Mouse (Mus musculus): ENCODE data around the gene Lhx6.

The Lhx6 gene

DNA sequence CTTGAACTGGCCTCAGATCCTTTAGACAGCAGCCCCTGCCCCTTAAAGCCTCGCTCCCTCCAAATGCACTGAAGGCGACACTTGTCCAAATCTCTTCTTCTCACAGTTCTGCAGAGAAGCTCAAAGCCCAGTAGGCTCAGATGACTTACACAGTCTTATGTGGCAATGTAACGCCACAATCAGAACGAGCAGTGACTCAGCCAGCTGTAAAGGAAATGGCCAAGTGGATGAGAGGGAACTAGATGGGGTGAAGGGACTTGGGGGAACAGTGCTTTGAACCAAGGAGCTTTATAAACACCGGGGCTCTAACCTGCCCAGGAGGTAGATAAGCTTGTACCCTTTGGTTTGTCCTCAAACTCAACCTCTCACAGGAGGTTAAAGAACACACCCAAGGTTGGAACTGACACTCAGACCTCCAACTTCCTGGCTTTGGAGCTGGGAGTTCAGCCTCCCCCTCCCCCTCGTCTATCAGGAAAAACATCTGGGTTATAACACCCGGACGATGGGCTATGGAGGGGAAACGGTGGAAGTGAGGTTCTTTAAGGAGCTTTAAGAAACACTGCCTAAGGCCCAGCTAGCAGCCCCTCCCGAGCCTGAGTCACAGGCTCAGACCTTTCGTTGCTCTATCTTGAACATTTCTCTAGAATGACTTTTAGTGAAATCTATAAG is 69.7 kb downstream of the Lhx6 start:
- in situ Hi-C loops (cut with MboI) = no loop called here

DNA sequence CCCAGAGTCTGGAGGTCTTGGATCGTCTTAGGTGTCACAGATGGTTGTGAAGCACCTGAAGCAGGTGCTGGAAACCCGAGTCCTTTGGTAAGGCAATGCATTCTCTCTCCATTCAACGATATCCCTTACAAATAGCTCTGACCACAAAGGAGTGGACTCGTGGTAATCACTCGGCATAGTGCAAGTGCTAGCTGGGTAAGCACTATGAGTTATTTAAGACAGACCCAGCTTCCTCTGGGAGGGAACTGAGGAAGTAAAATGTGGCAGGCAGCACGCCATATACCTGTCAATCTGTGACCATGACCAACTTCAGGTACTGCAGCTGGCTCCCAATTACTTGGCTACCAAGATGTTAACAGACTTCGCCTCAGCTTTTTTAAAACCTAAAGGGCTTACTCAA is 70.3 kb downstream of the Lhx6 start:
- in situ Hi-C loops (cut with MboI) = no loop called here

DNA sequence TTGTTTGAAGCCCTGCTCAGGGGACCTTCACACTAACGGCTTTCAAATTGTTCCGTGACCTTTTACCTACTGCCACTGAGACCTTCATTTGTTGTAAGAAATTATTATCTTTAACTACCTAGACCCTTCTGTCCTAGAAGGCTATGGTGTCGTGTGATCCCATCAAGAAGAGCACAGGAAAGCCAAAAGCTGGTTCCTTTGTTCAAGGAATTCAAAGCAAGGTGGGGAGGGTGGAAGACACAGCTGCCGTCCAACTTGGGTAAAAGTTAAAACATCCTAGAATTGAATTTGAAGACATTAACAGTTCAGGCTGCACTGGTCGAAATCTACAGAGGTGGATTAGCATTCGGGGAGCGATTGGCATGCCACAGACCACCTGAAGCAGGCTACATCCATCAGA is 71.2 kb downstream of the Lhx6 start:
- in situ Hi-C loops (cut with MboI) = no loop called here

DNA sequence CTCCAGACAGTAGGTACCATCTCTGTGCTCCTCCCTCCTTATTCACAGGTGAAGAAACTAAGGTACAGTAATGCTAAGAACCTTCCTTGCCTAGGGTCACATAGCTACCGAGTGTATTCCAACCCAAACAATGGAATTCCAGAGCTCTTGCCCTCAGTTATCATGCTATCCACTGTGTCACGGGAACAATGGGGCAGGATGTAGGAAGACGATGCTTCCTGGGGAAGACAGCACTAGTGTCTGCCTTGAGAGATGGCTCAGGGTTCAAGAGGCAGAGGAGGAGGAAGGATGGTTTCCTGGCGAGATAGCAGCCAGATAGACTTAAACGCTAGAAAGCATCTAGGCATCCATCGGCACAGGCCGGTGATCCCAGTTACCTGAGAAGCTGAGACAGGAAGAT is 72.3 kb downstream of the Lhx6 start:
- in situ Hi-C loops (cut with MboI) = no loop called here
